Mouse (Mus musculus) B cell, adult 67 days (primary cell): ENCODE measurements around the gene Lcmt2. TPM values are rescaled to one million over a fixed set of nuclear protein-coding genes. Genes with fewer than 3 reads are reported as not detected.

Experiments
- total RNA-seq, 2 experiments: library from RNA; stranded (reverse); gene quantifications; 4 replicates each; pipeline ENCODE4 v1.2.4; 2023

Gene Lcmt2
- total RNA-seq: 1 to 10 TPM; 8.4 to 9.7 TPM

DNA sequence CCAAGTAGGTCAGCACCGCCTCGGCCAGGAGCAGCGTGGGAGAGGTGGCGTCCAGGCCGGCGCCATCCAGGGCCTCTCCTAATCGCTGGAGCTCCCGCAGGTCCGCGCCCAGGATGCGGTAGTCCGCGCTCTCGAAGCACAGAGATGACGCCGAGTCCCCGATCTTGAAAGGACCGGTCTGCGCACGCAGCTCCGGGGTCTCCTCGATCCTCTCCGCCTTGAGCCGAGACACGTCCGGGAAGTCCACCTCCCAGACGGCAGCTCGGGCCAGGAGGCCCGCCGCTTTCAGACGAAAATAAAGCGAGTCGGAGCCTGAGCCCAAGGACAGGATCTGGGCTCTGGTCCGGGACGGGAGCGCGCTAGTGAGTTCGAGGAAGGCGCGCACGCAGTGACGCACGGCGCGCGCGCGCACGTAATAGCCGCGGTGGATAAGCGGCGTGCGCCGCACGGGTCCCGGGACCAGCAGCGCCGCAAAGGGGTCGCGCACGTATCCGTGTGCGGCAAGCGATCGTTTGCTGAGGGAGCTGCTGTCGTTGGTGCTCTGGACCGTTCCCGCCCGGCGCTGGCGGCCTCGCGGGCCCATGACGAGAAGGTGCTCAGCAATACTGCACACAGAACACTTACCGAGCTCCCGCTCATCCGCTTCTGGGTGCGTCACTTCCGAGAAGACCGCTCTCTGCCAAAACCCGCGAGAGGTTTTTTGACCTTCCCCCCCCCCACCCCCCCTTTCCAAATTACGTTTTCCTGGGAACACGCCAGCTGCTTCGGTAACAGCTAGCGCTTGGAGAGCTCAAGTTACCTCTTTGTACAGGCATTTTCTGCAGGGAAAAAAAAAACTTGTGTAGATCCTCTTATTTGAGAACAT is at the start of gene Lcmt2, which contains the start of gene Adal:
Gene Lcmt2 (minus strand): TSS at position 636 of the 865 bp plus-strand sequence.
Gene Adal (plus strand): TSS at position 411 of the 865 bp plus-strand sequence.

DNA sequence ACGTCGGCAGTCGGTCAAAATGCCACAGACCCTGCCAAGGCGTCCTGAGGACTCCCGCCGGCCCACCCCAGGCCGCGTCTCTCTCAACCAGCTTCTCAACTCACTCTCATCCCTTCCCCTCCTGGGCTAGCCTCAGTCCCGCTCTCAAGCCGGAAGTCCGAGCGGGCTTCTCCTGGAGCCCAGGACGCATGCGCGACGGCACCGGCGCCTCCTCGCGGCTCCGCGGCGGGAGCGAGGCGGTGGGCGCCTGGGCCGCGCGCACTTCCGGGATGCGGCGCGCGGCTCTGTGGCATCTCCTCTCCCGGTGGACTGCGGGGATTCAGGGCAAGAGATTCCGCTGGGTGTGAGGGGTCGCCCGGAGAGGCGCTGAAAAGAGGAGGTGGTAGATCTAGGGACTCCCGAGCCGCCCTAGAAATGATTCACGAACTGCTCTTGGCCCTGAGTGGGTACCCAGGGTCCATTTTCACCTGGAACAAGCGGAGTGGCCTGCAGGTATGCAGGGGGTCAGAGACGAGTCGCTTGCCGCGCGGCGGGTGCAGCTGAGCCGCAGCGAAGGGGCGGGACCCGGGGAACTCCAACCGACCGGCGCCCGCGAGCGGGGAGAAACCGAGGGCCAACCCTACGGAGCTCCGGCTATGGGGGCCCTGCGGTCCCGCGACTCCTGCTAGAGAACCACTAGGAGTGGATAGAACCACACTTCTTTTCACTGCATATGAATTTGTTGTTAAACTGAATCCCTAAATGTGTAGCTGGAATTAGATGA is 30.7 kb upstream of the Lcmt2 start, which contains the start of gene Zscan29:
Gene Zscan29 (minus strand): TSS at position 146 of the 763 bp plus-strand sequence.

DNA sequence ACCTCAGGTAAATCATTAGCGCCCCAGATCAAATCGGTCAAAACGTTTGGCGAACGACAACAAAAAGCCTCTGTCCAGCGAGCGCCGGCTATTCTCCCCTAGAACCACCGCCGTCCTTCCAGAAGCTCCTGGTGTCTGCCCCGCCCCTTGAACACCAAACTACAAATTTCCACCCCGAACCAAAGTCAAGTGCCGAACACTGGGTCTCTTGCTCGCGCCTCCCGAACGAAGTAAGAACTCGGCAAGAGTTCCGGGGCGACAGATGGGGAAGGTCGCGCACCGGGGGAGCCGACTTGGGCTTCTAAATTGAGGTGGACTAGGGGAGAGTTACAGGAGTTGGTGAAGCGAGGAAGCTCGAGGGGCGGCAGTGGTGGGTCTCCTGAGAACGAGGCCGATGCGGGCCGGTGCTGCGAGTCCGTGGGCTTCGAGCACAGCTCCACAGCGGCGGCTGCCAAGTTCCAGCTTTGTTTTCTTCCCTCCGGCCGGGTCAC is 30.1 kb upstream of the Lcmt2 start, which contains the start of gene Tubgcp4:
Gene Tubgcp4 (plus strand): TSS at position 174 of the 491 bp plus-strand sequence.

DNA sequence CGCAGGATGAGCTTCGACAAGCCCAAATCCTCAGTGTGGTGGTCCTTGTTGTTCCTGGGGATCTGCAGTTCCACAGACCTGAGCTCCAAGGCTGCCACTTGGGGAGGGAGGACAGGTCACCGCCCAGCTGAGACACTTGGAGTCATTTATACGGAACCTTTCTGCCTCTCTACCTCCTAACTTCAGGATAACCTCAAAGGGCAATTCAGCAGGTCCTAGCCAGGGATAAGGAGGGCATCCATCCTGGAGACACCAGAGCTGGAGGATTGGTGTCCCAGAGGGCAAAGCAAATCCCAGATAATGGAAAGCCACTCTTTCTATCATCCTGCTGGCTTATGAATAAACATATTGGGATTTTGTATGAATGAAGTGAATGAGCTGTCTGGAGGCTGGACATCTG is 30.8 kb downstream of the Lcmt2 start, which contains the start of gene Tgm7:
Gene Tgm7 (minus strand): TSS at position 101 of the 400 bp plus-strand sequence.

DNA sequence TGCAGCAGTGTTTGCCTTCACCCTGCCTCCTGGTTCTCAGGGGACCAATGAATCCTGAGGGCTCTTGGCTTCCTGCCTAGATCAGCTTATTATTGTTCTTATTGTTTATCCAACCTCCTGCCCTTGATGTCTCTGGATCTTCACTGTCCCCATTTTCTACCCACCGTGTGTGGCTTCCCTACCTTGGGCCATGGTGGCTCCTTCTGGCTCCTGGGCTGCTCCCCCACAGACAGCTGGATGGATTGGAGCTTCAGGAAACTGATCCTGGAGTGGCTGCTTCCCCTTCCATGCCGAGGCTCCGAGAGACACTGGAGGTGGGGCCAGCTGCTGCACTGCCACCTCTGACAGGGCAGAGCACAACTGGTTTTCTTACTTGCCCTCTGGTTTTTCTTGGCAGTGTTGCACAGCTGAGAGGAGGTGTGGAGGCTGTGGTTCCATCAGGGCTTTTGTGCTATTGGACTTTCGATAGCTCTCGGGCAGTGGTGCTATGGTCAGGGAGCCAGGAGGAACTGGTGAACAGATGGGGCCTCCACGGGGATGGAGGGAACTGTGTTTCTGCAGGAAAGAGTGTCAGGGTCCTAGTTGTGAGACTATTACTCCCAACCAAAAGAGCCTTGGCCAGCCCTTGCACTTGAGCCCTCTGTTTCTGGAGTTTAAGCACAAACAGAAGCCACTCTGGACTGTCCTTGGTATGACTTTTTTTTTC is 54.8 kb downstream of the Lcmt2 start, which contains the start of gene Tgm5:
Gene Tgm5 (minus strand): TSS at position 362 of the 706 bp plus-strand sequence.

Other genes with a start within 250 kb of the Lcmt2 start
- 10 to 100 TPM; 72.1 to 73.0 TPM for gene Ubr1, start 169.9 kb downstream of the Lcmt2 start, total RNA-seq
- gene Tmem62, start 163.6 kb downstream of the Lcmt2 start, total RNA-seq: 10 to 100 TPM; 21.9 to 30.0 TPM
- gene Ccndbp1, start 132.2 kb downstream of the Lcmt2 start, total RNA-seq: 10 to 100 TPM; 92.0 to 94.1 TPM
- gene Epb42, start 103.6 kb downstream of the Lcmt2 start, total RNA-seq: not detected
- gene Tgm5, start 54.8 kb downstream of the Lcmt2 start, total RNA-seq: not detected
- not detected for gene Tgm7, start 30.9 kb downstream of the Lcmt2 start, total RNA-seq
- gene Adal, start 225 bp downstream of the Lcmt2 start, total RNA-seq: 10 to 100 TPM; 17.0 to 21.0 TPM
- gene Tubgcp4, start 30.0 kb upstream of the Lcmt2 start, total RNA-seq: 10 to 100 TPM; 94.6 to 98.7 TPM
- 10 to 100 TPM; 34.8 to 35.8 TPM for gene Zscan29, start 30.5 kb upstream of the Lcmt2 start, total RNA-seq
- gene Trp53bp1, start 130.8 kb upstream of the Lcmt2 start, total RNA-seq: 100 to 1,000 TPM; 105 to 109 TPM
- gene Map1a, start 148.9 kb upstream of the Lcmt2 start, total RNA-seq: under 1 TPM in 1 of 2 experiments, not detected in 1; 0.09 TPM
- gene Ppip5k1, start 214.7 kb upstream of the Lcmt2 start, total RNA-seq: 10 to 100 TPM; 30.0 to 32.7 TPM
- gene Ckmt1, start 217.1 kb upstream of the Lcmt2 start, total RNA-seq: not detected
- gene Strc, start 246.5 kb upstream of the Lcmt2 start, total RNA-seq: under 1 TPM in 1 of 2 experiments, not detected in 1; 0.18 TPM